Mouse (Mus musculus): ENCODE data around the gene Atrip.

DNA sequence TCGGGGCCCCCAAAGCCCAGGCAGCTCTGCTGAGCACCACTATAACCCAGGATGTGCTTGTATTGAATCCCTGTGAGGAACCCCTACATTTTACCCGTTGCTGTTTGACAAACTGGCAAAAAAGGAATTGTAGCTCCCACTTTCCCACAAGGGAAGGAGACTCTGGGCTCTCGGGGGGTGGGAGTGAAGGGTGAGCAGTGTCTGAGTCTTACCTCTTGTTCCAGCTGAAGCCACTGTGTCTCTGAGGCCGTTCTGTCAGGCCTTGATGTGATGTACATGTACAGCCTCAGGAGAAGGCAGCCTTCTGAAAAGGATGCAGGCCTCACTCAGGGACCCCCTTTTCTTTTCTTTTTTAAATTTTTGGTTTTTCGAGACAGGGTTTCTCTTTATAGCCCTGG, 13.0 kb downstream of the Atrip start:
- no peak for TF ChIP-seq CTCF (IDR thresholded peaks at IDR 0.05; ENCODE audit: low read depth, low read length)
- TF ChIP-seq POLR2A (IDR thresholded peaks at IDR 0.05; ENCODE audit: extremely low read depth, insufficient read depth, low read length) = no peak

Measured in liver, adult 2 months (tissue).